Mouse (Mus musculus) erythroid progenitor cell, adult 5-6 weeks (primary cell): Measurements from ENCODE around the gene Lrrc47. TPM values are rescaled to one million over a fixed set of nuclear protein-coding genes. Genes with fewer than 3 reads are reported as not detected.

Experiments used
- ATAC-seq: replicated peaks from 2 replicates; pipeline ENCODE4 v1.8.0; 2016; ENCODE audit warnings: moderate number of reproducible peaks, mild to moderate bottlenecking, moderate TSS enrichment, inconsistent platforms; ENCODE audit not compliant: poor library complexity, low FRiP score, severe bottlenecking
- total RNA-seq, 2 experiments: library from RNA; stranded (forward) in 1 of 2; stranded (reverse) in 1 of 2; fragments of 150-400 nt in 1 of 2; fragments of 186-747, 209-891 nt in 1 of 2; gene quantifications; 2 replicates each; pipeline versions ENCODE4 v1.2.3 to v1.2.4; 2015 to 2017; ENCODE audit warnings: low replicate concordance in 2 of 2

Lrrc47 gene
- 11.5 and 13.8 TPM in 2 replicates for total RNA-seq (2015; ENCODE audit: low replicate concordance)
- total RNA-seq (2017; ENCODE audit: low replicate concordance) = 53.3 and 61.0 TPM in 2 replicates

DNA sequence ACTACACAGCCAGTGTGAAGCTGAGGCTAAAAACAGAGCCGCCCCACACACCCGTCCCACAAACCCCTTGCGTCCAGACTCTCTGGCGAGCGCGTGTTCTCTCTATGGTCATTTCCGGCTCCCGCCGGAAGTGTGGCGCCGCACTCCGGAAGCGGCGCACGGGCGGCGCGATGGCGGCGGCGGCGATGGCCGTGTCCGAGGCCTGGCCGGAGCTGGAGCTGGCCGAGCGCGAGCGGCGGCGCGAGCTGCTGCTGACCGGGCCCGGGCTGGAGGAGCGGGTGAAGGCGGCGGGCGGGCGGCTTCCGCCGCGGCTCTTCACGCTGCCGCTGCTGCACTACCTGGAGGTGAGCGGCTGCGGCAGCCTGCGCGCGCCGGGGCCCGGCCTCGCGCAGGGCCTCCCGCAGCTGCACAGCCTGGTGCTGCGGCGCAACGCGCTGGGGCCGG, at the start of gene Lrrc47:
TSS of gene Lrrc47 (plus strand) at position 86 of the 444 bp plus-strand sequence.
- ATAC-seq = peak; percentile 96

DNA sequence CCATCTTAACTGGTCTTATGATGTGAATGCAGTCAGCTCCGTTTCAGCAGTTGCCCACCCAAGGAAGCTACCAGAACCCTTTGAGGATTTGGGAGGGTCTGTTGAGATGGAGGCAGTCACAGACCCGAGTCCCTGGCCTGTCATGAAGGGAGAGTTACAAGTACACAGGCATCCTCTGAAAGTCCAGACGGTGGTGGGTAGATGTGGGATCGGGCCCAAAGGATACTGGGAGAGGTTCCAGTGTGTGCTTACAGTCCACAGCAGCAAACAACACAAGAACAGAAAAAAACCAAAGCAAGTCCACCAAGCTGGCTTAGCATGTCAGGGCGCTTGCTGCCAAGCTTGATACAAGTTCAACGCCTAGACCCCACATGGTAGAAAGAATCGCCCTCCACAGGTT, 48.9 kb upstream of the Lrrc47 start:
- no peak for ATAC-seq

DNA sequence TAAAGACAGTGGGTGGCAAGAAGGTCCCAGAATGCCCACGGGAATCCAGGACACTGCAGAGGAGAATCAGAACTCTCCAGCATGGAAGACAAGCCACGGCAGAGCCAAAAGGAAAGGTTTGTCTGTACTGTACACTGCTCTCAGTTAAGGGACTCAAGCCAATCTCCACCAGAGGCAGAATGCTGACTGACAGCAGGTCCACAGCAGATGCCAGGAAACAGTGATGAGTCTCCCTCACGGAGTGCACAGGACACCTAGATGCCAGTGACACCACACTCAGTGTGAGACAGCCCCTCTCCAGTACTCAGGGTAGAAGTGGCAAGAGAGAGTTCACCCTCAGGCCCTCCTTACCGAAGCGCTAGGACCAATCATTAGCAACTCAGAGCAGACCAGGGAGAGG, 44.9 kb upstream of the Lrrc47 start:
- ATAC-seq = no peak

DNA sequence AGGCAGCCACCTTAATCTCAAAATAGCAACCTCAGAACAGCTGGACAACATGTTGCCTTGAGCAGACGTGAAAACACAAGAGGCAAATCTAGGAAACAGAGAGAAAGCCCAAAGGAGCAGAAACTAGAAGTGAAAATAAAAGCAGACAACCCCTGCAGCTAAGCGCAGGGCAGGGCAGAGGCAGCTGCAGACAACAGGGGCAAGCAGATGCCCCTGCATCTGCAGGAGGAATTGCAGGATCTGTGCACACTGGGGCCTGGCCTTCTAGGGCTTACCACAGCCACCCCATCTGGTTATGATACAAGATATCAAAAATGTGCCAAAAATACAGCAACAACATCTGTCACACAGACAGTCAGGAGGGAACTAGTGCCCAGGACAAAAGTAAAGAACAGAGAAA, 44.0 kb upstream of the Lrrc47 start:
- no peak for ATAC-seq

DNA sequence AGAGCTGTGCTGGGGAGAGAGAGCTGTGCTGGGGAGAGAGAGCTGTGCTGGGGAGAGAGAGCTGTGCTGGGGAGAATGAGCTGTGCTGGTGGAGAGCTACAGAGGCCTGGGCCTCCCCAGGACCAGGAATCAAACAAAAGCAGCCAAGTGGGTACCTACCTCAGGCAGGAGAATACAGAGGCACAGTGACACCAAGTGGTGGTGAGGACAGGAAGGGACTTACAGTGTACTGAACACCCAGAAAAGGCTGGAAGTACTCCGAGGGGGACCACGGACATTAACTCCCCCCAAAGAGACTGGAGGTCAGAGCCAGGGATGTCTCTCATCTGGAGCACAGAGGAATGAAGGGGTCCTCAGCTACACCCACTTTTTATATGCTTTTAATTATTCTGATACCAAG, 43.5 kb upstream of the Lrrc47 start:
- no peak for ATAC-seq

DNA sequence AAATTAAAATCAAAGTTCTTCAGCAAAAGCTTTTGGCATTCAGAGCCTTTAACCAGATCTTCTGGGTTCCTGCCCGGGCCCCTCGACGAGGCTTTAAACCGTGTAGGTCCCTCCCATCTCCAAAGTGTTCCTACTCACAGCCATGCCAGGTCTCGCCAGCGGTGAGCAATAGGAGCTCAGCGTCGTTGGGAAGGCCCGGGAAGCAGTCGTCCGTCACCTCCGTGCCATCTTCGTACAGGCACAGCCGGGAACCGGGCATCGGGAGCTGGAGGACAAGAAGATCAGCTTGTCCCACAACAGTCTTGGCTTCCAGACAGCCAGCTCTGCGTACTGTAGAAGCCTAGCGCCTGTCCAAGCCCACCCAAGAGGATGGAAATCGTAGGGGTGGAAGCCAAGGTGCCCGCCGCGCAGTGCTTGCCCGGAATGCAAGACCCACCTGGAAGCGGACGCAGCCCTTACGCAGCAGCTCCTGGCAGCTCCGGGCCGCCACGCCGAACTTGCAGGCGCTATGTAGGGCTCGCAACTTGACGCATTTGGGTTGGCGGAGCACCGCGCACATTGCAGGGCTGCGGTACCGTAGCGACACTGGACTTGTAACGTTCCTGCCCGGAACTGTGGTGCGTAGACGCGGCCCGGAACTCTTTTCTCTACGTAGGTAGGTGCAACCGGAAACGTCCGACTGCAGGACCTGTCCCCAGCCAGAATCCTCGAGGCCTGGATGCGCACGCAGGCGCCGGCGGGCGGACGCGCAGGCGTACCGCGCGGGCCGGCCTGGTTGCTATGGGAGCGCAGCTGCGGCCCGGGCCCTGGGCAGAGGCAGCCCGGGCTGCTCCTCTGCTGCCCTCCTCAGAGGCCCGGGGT, 36.9 kb upstream of the Lrrc47 start, which contains the start of the genes Dffb and Cep104:
TSS of gene Dffb (minus strand) at position 696 of the 861 bp plus-strand sequence.
TSS of gene Cep104 (plus strand) at position 764 of the 861 bp plus-strand sequence.
- peak; percentile 94 for ATAC-seq

DNA sequence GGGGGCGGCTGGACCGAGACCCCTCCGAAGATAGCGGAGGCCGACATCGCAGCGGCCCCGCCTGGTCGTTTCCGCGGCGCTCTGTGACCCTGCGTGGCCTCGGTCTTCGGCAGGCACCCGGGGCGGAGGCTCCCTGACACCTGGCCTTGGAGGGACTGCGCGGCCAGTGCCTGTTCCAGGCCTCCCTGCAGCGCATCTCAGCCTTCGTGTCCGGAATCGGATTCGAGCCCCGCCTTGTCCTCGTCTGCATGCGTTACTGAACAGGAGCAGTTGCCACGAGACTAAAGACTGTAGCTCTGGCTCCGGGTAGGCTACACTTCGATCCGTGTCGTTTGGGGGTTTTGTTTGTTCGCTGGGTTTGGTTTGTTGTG, 36.3 kb upstream of the Lrrc47 start:
- peak; percentile 50; the same call in 1 of the 2 replicates for ATAC-seq

DNA sequence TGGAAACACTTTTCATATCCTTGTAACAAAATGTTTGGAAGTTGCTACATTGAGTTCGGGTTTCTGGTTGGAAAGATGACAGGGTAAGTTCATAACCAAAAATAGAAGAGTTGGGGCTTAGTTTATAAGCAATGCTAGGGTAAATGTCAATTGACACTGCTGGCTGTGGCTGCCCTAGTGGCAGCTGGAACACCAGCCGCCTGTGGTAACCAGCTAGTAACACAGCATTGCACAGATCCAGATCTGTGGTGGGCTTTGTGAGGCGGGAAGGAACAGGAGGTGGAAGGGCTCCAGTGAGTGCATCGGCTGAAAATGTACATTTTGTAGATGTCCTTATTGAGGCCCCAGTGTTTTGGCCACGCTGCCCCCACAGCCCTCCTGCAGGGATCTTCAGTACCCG, 35.8 kb upstream of the Lrrc47 start:
- no peak for ATAC-seq

DNA sequence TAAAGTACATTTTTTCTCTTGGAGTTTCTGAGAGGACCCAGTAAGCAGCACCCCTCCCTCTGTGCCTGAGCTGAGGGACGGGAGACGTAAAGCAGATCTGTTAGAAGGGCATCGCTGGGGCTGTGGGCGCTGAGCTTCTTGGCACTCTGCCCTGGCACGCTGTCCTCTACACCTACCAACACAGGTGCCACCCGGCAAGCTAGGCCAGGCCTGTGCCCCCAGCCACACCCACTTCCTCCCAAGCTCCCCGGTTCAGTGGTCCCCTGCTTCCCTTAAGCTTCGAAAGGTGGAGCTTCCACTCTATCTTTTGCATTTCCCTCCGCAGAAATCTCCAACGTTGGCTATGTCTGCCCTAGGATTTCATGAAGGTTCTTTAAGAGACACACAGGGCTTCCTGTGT, 32.3 kb upstream of the Lrrc47 start:
- no peak for ATAC-seq

DNA sequence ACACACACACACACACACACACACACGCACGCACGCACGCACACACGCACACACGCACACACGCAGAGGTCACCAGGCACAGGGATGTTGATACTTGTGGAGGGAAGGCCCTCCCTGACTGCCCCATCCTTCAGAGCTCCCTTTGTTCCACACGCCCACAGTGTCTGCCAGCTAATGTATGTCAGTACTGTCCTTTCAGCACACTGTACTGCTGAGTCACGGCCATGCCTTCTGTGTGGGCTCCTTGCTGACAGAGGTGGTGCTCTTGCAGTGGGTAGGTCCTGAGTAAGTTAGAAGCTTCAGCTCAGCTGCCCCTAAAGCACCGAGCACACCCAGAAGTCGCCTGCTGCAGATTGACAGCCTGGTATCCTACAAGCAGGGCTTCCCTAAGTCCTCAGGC, 31.1 kb upstream of the Lrrc47 start:
- no peak for ATAC-seq

DNA sequence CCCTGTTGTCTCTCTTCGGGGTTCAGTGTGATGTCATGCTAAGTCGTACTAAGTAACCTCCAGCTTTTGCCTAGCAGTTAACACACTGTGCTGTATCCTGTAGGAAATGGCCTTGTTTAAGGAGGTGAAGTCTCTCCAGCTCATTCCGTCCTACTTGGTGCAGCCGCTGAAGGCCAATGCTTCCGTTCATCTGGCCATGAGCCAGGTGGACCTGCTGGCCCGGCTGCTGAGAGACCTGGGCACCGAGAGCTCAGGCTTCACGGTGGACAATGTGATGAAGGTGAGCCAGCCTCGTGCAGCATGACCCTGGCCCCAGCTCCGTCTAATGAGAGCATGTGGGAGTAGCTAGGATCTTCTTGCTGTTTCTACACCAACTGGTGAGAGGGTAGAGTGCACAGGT, 18.8 kb upstream of the Lrrc47 start:
- ATAC-seq = no peak

DNA sequence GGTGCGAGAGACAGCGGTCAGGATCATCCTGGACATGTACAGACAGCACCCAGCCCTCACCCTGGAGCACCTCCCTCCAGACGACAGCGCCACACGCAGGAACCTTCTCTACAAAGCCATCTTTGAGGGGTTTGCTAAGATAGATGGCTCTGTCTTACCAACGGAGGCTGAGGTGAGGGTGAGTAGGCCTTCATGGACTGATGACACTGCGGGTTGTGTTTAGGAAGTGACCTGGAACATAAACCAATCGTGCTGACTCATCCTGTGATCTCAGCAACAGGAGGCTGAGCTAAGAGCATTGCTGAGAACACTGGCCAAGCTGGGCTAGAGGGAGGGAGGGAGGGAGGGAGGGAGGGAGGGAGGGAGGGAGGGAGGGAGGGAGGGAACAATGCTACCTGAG, 18.0 kb upstream of the Lrrc47 start:
- ATAC-seq = no peak

DNA sequence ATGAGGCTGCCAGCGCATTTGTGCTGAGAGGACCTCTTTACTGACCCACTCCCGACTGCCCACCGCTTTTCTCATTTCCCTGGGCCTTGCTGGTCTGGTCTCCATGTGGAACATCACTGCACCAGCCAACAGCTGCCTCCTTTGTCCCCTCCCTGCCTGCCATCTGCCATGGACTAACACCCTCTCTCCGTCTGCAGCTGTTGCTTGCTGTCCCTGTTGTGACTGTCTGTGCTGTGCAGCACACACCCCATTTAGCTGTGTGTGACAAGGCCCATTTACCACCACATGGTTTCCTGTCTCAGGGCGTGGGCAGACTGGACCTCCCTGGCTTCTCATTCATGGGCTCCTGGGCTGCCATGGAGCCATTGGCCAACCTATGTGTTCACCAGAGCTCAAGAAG, 6.0 kb upstream of the Lrrc47 start:
- no peak for ATAC-seq

DNA sequence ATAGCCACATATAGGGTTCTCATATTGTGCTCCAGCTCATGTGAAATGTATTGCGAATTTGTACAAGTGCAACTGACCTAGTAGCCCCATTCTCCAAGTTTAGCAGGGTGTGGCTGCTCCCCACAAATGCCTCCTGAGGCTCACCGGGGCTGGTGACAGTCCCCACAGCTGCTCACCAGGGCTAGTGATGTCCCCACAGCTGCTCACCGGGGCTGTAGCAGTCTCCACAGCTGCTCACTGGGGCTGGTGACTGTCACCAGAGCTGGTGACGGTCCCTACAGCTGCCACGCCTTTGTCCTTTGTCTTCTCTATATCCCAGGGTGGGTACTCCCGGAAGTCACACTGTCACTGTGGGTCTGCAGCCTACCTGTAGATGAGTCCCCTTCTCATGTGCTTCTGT, 5.3 kb upstream of the Lrrc47 start:
- ATAC-seq = no peak

DNA sequence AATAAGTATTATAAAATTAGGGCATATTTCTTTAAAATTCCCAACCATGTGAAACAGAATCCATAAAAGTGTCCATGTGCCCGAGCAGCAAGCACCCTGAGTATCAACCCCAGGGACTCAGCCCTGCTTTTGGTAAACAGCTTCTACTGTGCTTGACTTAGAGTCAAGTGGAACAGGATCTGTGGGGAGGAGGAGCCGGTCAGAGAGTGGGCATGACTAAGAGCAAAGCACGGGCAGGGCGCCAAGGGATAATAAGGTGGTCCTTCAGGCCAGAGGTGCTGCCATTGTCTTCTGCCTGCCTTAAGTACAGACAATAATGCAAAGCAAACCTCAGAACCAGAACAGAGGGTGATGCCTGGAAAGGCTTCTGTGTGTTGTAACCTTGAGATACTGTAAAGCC, 3.8 kb upstream of the Lrrc47 start:
- no peak for ATAC-seq

DNA sequence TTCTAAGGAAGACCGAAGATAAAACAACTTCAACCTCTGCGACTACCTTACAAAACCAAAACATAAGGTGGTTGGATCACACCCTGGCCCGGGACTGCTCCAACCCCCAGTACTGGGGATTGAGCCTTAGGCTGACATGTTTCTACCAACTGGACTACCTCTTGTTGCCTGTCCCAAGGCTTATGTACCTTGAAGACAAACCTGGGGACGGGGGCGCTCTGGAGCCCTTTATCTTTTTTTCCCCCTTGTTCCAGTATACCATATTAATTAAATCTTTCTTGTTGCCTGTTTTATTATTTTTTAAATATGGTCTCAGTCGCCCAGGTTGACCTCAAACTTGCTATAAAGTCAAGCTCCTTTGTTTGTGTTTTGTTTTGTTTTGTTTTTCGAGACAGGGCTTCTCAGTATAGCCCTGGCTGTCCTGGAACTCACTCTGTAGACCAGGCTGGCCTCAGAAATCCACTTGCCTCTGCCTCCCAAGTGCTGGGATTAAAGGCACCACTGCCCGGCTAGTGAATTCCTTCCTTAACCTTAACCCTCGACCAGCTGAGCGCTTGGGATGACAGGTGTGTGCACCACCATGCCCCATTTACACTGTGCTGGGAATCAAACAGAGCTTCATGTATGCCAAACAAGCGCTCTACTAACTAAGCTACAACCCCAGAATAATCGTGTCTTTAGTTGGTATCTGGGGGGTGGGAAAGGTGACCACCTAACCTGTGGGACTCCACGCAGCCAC, 455 bp upstream of the Lrrc47 start:
- ATAC-seq = peak; percentile 48

DNA sequence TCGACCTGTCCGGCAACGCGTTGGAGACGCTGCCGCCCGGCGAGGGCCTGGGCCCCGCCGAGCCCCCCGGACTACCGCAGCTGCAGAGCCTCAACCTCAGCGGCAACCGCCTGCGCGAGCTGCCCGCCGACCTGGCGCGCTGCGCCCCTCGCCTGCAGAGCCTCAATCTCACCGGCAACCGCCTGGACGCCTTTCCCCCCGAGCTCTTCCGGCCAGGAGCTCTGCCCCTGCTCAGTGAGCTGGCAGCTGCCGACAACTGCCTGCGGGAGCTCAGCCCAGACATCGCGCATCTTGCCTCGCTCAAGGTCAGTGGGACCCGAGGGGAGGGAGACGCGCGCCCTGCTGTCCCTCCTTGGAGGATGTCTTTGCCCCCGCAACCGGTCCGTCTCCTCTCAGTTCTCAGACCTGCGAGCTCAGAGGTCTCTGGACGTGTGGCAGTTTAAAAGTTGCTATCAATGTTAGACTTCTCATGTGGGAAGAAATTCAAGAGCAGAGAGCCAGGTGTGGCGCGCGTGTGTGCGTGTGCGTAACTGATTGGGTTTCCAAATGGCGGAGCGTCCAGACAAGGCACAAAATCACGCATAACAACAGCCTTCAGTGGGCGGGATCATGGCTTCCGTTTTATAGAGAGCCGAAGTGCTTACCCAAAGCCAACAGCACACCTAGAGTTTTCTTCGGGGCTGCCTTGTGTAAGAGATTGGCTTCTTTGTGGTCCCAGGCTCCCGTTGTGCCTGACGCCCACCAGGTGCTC, 776 bp downstream of the Lrrc47 start:
- ATAC-seq = no peak

DNA sequence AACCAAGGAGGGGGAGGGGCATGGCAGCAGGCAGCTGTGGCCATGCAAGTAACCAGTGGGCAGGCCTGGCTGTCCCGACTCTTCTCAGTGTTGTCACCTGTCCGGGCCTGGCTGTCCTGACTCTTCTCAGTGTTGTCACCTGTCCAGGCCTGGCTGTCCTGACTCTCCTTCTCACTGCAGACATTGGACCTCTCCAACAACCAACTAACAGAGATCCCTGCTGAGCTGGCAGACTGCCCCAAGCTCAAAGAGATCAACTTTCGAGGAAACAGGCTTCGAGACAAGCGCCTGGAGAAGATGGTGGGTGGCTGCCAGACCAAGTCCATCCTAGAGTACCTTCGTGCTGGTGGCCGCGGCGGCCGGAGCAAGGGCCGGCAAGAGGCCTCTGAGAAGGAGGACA, 3.9 kb downstream of the Lrrc47 start:
- ATAC-seq = no peak

DNA sequence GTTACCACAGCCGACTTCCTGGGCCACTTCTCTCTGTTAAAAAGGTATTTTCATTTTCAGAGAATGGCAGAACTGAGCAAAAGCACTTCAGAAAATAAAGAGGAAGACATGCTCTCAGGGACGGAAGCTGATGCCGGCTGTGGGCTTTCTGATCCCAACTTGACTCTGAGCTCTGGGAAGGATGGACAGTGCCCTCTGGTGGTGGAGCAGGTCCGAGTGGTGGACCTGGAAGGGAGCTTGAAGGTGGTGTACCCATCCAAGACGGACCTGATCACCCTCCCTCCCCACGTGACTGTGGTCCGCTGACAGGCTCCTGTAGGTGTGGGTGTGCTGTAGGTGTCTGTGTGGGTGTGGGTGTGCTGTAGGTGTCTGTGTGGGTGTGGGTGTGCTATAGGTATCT, 8.0 kb downstream of the Lrrc47 start:
- ATAC-seq = no peak

DNA sequence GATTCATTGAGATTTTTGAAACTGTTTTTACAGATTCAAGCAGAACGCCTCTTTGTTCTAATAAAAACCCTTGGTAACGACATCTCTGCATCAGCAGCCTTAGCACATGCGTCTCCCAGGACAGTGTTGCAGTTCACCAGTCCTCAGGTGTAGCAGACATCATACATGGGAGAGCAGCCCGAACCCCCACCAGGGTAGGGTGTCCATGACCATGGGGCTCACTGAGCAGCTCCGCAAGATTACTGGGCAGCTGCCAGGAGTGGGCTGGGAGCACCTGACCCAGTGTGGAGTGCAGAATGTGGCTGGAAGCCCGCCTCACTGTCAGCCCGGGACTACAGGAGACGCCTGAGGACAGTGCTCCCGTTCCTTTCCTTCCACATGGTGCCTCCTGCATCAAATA, 9.9 kb downstream of the Lrrc47 start:
- ATAC-seq = no peak
